ENCODE assay signal across 8 mouse cellular contexts in the genomic region with DNA sequence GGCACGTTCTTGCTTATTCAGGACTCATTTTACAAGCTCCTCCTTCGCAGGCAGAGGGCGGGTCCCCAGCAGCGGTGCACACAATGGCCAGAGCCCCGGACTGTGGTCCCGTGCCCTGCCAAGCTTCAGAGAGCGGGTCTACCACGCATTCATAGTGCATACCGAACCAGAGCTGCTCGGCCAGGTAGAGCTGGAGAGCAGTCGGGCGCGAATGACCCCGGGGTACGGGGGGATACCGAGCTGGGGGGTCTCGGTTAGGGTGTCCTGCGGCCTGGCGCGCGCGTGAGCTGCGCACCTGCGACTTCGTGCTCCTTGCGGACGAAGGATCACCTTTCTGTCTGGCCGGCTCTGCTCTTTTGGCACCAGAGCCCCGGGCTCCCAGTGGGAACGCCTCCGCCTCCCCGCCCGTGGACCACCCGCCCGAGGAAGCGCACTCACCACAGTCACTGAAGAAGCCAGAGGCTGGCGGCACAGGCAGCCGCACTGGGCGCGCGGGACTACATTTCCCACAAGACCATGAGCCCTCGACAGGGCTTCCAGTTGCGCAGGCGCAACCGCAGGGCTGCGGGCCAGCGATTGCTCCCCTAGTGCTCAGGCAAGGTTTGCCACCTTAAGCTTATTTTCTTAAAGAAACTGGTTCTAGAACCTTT. TPM values are rescaled to one million over a fixed set of nuclear protein-coding genes. Genes with fewer than 3 reads are reported as not detected.
DNase-seq lines count a peak whose midpoint lies in the region; ATAC-seq and TF ChIP-seq lines count a peak whose summit lies in the region.

A gene (minus strand): TSS at position 495 of the 650 bp plus-strand sequence.

- H3K27ac ChIP-seq in gastrocnemius, adult 2 months = peak within 1 kb of the TSS; percentile 89
- H3K27ac ChIP-seq in hindbrain, postnatal 0 days = peak within 1 kb of the TSS; percentile 88

- ATAC-seq in hindbrain, postnatal 0 days = peak; percentile 98

- H3K4me1 ChIP-seq in hindbrain, postnatal 0 days (ENCODE audit: insufficient read depth, low read length) = peaks cover 4% of the 10 kb centered on the region; the same call in 1 of the 2 replicates

- TF ChIP-seq CTCF in gastrocnemius, adult 2 months (IDR thresholded peaks at IDR 0.05) = peak; percentile 82
- TF ChIP-seq CTCF in hindbrain, postnatal 0 days (IDR thresholded peaks at IDR 0.05; ENCODE audit: low read depth) = peak; percentile 82

- peak within 1 kb of the TSS; percentile 94 for H3K4me3 ChIP-seq in gastrocnemius, adult 2 months
- peak within 1 kb of the TSS; percentile 92 for H3K4me3 ChIP-seq in hindbrain, postnatal 0 days (ENCODE audit: low read length)

- DNase-seq in WW6 (ENCODE audit: low read depth, low spot score) = peak; percentile 93
- DNase-seq in cerebellum, postnatal 25 days = peak; percentile 91 to 95
- DNase-seq in gastrocnemius, adult 2 months = peak; percentile 96
- DNase-seq in hindbrain, postnatal 0 days (ENCODE audit: low spot score) = peak; percentile 98
- peak; percentile 91 to 93 for DNase-seq in left cerebral cortex, adult 18-20 months (ENCODE audit: low spot score in 2 of 2)
- DNase-seq in lung, postnatal 4 days = peak; percentile 92 to 94
- peak; percentile 95 for DNase-seq in right cerebral cortex, adult 18-20 months
- peak; percentile 77 for DNase-seq in urinary bladder, adult 2 months (ENCODE audit: low spot score)

- H3K9me3 ChIP-seq in hindbrain, postnatal 0 days (ENCODE audit: low read length) = peaks cover 7% of the 10 kb centered on the region; the same call in 1 of the 2 replicates

- peak within 1 kb of the TSS; percentile 64 for H3K4me2 ChIP-seq in hindbrain, postnatal 0 days (ENCODE audit: low read depth, low read length)

- under 1% methylated on average over 47 of the region's 47 CpGs for WGBS in hindbrain, postnatal 0 days

- no peaks in the 10 kb centered on the region for H3K27me3 ChIP-seq in hindbrain, postnatal 0 days (ENCODE audit: insufficient read depth, low read length)

- intact Hi-C loops in gastrocnemius, adult 2 months (cut with DNase I) = loop anchor here (1.0 kb wide), 1 partner anchor 74 kb away; a partner anchor contains a TSS

- peaks cover 15% of the 10 kb centered on the region for H3K36me3 ChIP-seq in hindbrain, postnatal 0 days (ENCODE audit: insufficient read depth, low read length)

- H3K9ac ChIP-seq in hindbrain, postnatal 0 days (replicated peaks; ENCODE audit: low read length) = peak within 1 kb of the TSS; percentile 74

RNA-seq across cellular contexts. Expression of the gene that starts here (rescaled TPM):
- 1 to 10 TPM; 4.4 to 5.5 TPM for total RNA-seq in gastrocnemius, adult 2 months (2021)
- total RNA-seq in hindbrain, postnatal 0 days (2014; rRNA removed) = 15.8 and 24.3 TPM in 2 replicates
- 28.0 and 29.2 TPM in 2 replicates for polyA plus RNA-seq in hindbrain, postnatal 0 days (2015; fragmentation: Nextera tagmentation; extraction: Ambion mirVana)
- 10 to 100 TPM; 23.8 to 25.8 TPM for total RNA-seq in left cerebral cortex, adult 18-20 months (2021)
- 5.1 and 5.3 TPM in 2 replicates for polyA plus RNA-seq in urinary bladder, adult 2 months (2012; rRNA removed)

Comparison
In these comparisons a context has a peak if more than half of its experiments do, and no peak if none do; other contexts are left out.
1. Peak in every context shown above with its lines: DNase-seq, ATAC-seq, H3K4me3 ChIP-seq and H3K27ac ChIP-seq.